Mouse (Mus musculus) gonadal fat pad, adult 2 months (tissue): Measurements from ENCODE around the gene Gm45716. TPM values are rescaled to one million over a fixed set of nuclear protein-coding genes. Genes with fewer than 3 reads are reported as not detected.
"Not testable (repeated sequence)": the region's sequence is repeated elsewhere in the genome, so short reads cannot be mapped to it uniquely, and the experiment has no call there.

Experiments used
- DNase-seq: peaks from one replicate; pipeline ENCODE4 v3.0.0-alpha.2; 2012; ENCODE audit warnings: low read depth
- polyA plus RNA-seq: library from polyadenylated mRNA; depleted of rRNA; stranded (reverse); fragments of >200 nt; gene quantifications from 2 replicates; pipeline ENCODE4 v1.2.3, GENCODE M21; 2012

The Gm45716 gene
- polyA plus RNA-seq, 1 experiment = 30.7 TPM

DNA sequence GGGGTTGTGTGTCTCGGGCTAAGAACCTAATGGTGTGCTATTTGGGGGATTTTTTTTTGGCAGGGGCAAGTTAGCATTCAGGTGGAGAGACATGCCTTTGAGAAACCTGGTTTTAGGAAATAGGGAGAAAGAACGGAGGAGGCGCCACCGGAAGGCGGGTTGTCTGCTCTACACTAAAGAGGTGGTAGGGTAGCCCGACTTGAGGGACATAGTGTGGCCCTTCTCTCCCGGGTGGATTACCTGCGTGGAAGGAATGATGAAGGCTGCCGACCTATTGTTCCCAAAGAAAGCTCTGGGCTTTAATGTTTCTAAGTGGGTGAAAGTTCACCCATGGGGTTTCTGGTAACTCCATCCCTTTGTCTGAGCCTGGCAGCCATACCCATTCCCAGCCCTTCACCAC is 62.7 kb downstream of the Gm45716 start:
- no peak for DNase-seq

DNA sequence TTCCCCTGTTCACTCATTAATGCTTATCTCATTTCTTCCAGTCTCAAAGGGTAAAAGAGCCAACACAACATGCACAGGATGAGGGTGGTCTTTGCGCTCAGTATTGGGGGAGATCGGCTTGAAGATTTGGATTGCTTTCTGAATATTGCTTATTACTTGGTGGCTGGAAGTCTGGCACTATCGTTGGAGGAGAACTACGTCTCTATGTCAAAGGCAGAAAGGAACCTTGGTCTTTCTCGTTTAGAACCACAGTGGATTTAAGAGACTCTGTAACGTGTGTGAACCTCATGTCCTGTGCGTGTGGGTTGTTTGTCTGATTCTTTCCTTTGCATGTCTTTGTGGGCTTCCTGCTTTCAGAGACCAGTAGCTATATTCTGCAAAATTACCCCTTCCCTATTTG is 63.2 kb downstream of the Gm45716 start:
- DNase-seq = no peak

DNA sequence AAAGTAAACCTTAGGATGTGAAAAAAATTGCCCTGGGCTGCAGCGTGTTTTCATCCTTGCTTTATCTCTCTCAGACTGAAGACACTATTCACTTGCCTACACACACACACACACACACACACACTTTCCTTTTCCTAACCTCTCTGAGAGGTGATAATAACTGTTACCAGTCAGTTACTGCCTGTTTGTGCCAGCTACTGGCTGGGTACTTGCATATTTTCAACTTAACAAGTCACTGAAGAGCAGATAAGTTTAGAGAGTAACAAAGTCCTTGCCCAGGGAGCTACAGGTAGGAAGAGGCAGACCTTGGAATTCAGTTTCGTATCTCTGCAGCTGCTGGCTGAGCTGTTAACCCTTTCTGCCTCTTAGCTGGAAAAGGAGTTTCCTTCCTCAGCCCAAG is 64.4 kb downstream of the Gm45716 start:
- no peak for DNase-seq

DNA sequence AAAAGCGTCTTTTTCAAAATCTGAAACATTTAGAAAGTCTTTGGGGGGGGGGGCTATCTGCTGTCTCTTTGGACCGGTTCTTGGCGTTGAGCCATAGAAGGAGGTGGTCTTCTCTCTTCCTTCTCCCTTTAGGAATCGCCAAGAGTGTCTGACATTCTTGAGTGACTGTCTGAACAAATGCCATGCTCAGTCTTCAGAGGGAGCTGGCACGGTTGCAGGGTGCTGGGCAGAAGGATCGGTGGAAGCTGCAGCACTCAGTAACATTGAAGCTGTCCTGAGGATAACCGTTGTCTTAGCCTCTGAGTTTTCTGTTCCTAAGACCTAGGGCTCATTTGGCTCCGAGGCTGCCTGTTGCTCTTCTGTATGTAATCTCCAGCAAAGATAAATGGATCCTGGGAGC is 64.9 kb downstream of the Gm45716 start:
- DNase-seq = no peak

DNA sequence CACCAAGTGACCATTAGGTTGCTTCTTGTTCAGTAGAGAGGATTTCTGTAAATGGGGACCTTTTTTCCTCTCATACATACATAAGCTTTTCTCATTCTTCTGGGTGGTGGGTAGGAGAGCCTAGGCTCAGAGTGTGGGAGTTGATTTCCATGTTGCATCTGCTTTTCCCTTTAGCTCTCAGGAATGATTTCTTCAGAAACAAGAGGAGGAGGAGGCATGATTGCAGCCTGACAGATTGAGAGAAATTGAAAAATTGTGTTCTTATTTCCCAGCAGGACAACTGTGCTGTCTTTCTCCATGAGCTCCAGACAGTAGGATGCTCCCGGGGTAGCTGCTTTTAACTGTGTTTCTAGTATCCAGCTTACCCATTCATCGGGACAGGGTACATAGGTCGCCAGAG is 67.1 kb downstream of the Gm45716 start:
- no peak for DNase-seq

DNA sequence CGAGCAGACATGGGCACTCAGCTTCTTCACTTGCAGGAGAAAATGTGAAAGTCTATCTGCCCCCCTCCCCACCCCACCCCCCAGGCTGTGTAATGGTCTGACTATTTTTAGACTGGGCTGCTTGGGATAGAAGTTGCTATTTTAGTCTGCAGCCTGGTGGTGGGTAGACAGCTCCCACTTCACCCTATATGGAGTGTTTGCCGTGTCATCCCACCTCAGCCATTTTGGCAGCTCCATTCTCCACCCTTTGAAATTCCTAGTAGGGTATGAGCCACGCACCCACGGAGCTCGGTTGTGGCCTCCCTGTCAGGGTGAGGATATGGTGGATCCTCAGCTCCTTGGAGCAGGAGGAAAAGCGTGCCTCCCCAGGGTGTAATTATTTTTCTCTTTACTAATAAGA is 68.2 kb downstream of the Gm45716 start:
- no peak for DNase-seq

DNA sequence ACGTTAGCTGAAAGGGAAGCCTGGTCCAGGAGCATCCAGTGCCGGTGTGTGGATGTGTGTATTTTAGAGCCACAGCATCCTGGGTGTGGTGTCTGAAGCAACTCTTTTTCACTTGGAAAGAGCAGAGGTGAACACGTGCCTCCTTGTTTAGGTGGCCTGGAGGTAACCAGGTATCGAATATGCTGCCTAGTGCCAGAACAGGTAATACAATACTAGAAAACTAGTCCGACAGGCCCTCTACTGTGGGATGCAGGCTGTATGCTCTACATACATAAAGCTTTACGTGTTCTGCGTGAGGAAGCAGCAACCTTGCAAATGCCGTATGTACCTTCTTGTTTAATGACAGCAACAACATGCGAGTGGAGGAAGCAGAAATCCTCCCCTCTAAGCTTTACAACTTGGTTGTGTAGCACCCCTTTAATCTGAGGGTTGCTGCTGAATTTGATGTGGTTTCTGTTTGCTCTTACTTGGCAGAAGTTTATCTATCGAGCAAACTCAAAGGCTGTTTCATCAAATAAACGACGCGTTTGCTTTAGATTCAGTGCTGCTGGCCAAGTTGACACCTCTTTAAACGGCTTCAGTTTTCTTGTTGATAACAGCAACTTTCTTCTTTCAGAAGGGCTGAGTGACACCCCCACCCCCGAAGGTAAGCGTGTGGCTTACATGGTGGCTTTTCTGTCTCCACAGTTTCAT is 69.5 kb downstream of the Gm45716 start:
- DNase-seq = no peak

DNA sequence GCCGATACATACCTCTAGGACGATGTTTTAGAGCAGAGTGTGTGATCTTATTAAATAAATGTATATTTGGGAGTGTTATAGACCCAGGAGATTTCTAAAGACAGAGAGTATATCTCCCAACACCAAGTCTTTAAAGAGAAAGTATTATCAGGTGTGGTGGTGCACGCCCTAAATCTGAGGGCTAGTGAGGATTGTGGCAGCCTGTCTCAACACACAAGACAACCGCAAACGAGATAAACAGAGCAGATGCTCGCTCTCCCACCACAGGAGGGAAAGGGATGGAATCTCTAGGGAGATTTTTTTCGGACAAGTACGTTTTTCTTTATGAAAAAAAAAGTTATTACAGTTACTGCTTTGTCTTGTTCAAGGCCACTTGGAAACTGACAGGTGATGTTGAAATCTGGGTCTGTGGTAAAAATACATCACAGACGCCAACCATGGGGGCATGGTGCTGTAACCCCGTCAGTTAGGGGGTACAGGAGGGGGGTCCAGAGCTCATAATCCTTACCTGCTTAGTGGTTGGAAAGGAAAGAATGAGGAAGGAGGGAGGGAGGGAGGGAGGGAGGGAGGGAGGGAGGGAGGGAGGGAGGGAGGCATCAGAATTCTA is 70.9 kb downstream of the Gm45716 start:
- DNase-seq = no peak

DNA sequence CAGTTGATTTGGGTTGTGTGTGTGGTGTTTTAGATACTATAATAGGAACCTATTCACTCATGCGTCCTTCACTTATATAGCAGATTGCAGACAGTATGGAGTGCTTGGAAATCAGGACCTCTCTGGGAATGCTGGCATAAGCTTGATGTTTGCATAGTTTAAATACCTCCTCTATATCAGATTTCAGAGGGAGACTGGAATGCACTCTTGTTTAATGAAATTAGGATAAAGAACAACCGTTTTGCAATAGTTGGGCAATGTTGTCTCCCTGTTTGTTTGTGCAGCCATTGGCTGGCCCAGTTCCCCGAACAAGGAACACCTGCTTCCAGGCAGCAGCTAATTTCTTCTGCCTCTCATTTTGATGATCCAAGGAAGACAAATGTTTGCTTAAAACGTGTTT is 71.6 kb downstream of the Gm45716 start:
- peak; percentile 86 for DNase-seq

DNA sequence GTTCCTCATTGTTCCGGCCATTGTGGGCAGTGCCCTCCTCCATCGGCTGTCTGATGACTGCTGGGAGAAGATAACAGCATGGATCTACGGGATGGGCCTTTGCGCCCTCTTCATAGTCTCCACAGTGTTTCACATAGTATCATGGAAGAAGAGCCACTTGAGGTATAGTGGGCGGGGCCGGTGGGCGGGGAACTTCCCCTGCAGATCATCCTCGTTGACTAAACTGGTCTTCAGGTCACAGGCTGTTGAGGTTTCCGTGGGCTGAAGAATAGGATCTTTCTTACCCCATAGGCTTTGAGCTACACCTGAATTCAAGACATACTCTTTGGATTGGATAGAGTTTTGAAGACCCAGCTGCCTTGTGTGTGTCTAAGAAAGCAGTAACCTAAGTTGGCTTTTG is 72.3 kb downstream of the Gm45716 start:
- no peak for DNase-seq

DNA sequence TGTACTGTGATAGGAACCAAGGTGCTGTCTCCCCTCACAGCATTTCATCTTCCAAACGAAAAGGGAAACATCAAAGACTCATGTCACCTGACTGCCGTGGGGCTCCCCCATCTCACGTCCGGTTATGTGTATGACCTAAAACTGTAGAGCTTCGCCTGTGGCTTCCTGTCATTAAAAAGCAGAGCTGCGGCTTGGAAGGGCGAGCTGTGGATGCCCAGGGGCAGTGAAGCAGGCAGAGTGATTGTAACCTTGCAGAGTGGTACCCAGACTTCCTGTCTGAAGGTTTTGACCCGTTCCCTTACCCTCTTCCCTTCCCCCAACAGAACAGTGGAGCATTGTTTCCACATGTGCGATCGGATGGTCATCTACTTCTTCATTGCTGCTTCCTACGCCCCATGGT is 76.7 kb downstream of the Gm45716 start:
- DNase-seq = no peak

DNA sequence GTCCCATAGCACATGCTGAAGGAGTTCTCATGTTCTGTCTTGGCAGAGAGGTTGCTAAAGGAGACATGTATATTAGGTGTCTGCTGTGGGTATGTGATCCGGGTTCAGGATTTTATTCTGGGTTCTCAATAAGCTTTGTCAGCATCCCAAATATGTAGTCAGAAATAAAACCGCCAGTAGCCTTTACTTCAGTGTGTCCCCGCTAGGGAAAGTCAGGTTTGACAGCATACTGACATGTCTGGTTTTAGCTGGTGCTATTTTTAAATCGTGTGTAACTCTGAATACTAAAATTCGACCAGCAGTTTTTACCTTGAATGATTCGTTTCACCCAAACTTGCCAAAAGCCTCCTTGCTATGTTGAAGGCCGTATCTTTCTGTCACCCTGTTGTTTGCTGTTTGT is 78.1 kb downstream of the Gm45716 start:
- no peak for DNase-seq

DNA sequence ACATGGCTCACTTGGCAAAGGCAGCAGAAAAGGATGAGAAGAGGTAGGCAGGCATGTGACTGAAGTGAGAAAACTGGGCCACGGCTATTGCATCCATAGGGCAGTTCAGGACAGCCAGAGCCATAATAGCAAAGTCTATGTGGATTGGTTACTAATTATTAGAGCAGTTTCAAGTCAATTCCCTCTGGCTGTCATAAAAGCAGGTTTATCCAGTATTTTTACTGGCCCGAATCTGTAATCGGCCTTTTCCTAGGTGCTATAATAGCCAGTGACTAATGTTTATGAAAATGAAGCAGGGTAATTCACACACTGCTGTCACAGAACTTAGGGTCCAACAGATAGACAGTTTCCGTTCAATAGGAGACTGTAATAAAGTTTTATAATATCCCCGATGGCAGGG is 81.5 kb downstream of the Gm45716 start:
- DNase-seq = no peak

DNA sequence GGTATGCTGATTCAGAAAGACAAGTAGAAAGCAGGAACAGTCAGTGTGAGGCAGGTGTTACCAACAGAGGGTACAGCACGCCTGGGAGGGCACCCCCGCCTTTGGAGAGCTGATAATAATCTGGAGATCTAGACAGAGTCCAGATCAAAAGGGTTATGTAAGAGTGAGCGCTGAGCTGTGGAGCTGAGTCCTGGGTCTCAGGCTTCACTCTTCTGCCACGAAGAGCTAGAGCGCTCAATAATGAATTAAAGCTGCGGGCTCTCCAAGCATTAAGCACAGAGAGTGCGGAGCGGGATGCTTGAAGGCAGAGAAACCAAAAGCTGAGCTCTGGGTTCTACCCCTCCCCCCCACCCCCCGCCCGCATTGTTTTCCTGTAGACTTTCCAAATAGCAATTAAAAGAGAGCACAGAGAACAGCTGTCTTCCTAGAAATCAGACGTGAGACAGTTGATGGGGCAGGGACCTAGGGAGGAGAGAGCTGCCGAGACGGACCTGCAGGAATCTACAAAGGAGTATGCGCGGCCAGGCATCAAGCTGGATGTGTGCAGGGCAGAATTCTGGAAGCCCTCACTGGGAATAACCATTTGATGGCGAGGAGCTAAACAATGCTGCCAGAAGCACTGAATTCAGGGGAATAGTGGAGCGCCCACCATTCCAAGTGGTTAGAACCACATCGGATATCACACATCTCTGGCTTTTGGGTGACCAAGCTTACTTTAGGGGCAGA is 82.1 kb downstream of the Gm45716 start:
- DNase-seq = no peak

DNA sequence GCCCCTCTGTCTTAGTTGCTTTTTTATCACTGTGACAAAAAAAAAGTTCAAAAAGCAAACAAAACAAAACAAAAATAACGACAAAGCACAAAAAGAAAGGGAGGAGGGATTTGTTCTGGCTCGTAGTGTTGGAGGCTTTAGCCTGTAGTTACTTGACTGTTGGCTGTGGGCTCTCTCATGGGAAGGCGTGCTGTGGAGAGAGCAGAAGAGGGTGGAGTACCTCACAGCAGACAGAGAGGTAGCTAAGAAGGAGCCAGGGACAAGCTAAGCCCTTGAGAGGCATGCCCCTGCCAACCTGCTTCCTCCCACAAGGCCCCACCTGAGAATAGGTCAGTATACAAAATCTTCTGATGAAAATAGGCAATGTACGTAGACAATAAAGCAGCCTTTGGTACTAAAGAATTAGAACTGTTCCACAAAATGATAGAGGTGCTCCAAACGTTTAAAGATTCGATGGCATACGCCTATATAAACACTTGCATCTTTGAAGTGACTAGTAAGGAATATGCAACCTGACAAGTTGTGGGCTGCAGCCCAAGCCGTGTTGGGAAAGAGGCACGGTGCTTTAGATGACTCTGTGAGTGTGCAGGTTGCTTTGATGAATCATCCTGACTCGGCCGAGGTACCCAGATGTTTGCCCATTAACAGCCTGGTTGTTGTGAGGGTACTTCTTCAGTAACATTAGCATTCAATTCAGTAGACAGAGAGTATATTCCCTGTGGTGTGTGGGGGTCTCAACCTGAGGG is 82.8 kb downstream of the Gm45716 start:
- DNase-seq = no peak

DNA sequence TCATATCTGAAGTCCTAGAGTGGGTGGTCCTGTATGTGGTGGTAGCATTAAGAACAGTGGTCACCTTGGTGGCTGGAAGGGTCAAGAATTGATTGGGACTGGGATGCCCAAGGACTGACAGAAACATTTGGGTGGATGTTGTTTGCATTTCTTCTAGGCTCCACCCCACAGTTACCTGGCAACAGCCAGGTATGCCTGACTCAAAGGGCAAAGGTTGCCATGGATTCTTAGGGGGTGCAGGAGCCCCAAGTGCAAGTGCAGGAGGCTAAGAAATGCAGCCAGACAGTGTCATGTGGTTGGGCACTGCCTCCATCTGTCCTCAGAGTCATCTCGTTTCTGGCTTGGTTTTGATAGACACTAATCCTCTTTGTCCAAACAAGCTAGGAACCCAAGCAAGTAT is 86.7 kb downstream of the Gm45716 start:
- no peak for DNase-seq

DNA sequence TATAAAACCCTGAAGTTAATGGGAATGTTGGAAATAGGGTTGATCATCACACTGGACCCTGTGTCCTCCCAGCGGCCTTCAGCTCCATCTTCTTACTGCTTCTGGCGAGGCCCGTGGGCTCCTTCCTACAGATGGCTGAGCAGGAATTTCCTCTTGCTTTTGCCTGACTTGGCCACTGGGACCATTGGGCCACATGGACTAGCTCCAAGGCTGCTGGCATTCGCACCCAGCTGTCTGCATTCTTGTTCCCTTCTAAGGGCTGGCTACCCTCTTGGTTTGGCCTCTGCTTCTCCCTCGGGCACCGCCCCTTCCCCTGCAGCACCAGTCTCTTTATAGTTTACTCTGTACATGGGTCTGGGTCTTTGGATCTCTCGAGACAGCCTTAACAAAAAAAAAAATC is 88.2 kb downstream of the Gm45716 start:
- DNase-seq = no peak

DNA sequence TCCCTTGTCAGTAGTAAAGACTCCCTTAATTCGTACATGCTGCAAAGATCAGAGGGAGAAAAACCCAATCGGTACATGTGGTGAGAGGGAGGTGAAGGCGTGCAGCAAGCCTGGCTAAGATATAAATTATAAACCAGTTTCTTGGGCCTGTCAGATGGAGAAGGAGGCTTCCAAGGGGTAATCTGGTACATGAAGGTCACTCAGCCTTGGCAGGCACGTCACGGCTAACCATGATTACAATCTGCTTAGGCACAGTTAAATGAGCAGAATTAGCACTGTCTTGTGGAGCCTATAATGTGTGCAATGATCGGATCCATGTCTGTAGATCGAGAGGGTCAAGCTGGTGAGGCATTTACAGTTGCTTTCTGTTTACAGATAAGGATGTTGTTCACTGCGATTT is 88.7 kb downstream of the Gm45716 start:
- DNase-seq = no peak

DNA sequence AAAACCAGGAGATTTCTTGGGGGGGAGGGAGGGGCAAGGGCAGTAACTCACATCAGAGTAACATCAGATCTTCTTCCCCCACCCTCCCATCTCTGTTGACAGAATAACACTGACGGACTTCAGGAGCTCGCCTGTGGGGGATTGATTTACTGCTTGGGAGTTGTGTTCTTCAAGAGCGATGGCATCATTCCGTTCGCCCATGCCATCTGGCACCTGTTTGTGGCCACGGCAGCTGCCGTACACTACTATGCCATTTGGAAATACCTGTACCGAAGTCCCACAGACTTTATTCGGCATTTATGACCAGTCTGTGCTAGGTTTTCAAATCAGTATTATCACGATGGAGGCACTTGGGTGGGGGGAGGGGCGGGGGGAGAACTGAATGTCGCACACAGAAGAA is 89.1 kb downstream of the Gm45716 start:
- DNase-seq = no peak

DNA sequence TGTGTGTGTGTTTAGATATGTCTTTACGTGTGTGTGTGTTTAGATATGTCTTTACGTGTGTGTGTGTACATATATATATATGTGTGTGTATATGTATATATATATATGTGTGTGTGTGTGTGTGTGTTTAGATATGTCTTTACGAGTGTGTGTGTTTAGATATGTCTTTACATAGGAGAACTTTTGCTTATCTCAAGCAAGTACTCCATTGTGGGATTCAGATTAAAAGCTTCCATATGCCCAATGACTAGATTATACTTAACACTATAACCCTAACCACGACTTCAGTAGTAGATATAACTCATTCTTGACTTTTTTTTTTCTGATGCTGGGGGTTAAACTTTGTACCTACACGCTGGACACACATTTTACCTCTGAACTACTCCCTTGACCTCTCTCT is 92.6 kb downstream of the Gm45716 start:
- no peak for DNase-seq

DNA sequence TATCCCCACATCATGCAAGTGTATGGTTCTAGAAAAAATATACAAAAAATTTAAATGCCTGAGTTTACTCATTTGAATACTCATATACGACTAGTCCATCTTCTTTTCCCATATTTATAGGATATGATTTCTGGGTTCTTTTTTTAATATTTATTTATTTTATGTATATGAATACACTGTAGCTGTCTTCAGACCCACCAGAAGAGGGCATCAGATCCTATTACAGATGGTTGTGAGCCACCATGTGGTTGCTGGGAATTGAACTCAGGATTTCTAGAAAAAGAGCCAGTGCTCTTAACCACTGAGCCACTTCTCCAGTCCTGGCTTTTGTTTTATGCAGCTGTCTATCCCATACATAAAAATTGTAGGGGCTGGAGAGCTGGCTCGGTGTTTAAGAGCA is 94.5 kb downstream of the Gm45716 start:
- DNase-seq = not testable (repeated sequence)

DNA sequence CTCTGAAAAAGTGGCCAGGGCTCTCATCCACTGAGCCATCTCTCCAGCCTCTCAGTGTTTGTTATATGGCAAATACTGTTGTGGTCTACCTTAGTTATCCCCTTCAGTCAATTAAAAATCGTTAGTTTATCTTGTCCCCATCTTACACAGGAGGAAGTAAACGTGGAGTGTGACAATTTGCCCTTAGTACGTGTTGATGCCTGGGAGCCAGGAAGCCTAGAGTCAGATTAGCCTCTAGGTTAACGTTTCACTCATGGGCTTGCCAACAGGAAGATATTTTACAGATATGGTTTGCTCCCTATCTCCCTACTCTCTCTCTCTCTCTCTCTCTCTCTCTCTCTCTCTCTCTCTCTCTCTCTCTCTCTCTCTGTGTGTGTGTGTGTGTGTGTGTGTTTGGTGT is 95.7 kb downstream of the Gm45716 start:
- no peak for DNase-seq

DNA sequence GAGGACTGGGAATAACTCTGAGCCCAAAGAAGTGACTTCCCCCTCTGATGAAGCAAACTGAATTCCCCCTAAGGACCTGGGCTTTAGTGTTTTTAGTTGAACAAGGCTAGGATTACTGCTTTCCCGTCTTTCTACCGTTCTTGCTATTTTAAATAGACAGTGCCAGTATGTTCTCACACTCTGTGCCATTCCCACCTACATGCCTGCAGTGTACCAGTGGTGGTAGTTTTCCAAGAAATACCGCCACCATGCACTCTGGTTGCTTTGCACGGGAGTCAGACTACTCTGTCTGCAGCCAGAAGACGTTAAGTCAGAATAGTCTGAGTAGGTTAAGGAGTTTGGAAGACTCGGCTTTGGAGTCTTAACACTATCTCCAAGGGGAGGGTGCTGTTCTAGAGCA is 96.1 kb downstream of the Gm45716 start:
- DNase-seq = no peak
